Comparison of ENCODE assay signal across 10 mouse cellular contexts in genomic region chr19:7276053-7276659, GRCm38 (mm10). TPM values are rescaled to one million over a fixed set of nuclear protein-coding genes. Genes with fewer than 3 reads are reported as not detected.
A peak's percentile ranks its signal among the peaks of the same experiment; 100 is the strongest.
DNase-seq lines count a peak whose midpoint lies in the region; ATAC-seq lines count a peak whose summit lies in the region.
"Had no signal": no experiment of that assay in that cellular context is flagged by ENCODE, and none has a peak within 500 bp of the region (broad histone marks: within the 10 kb centered on the region; RNA-seq: fewer than 3 reads in every experiment).

No protein-coding gene starts in this region.

- WGBS in heart, embryonic 10.5 days: 59% methylated on average over 7 of the region's 7 CpGs
- WGBS in forebrain, embryonic 14.5 days: 32% methylated on average over 7 of the region's 7 CpGs
- 28% methylated on average over 7 of the region's 7 CpGs for WGBS in midbrain, embryonic 13.5 days

- no peaks in the 10 kb centered on the region for H3K9me3 ChIP-seq in heart, embryonic 10.5 days
- H3K9me3 ChIP-seq in forebrain, embryonic 14.5 days (replicated peaks; ENCODE audit: control insufficient read depth, low read length): no peaks in the 10 kb centered on the region
- H3K9me3 ChIP-seq in midbrain, embryonic 13.5 days: no peaks in the 10 kb centered on the region

- peaks cover 45% of the 10 kb centered on the region for H3K4me1 ChIP-seq in heart, embryonic 10.5 days
- H3K4me1 ChIP-seq in forebrain, embryonic 14.5 days (ENCODE audit: control insufficient read depth, insufficient read depth, low read length): peaks cover 31% of the 10 kb centered on the region
- H3K4me1 ChIP-seq in midbrain, embryonic 13.5 days (replicated peaks): peaks cover 71% of the 10 kb centered on the region

- no peaks in the 10 kb centered on the region for H3K27me3 ChIP-seq in heart, embryonic 10.5 days (ENCODE audit: insufficient read depth, poor library complexity, severe bottlenecking)
- H3K27me3 ChIP-seq in forebrain, embryonic 14.5 days (replicated peaks; ENCODE audit: control insufficient read depth, insufficient read depth, low read length): no peaks in the 10 kb centered on the region
- H3K27me3 ChIP-seq in midbrain, embryonic 13.5 days: no peaks in the 10 kb centered on the region
- H3K27me3 ChIP-seq: CH12.LX had no signal

- no peak overlapping the region for H3K4me3 ChIP-seq in heart, embryonic 10.5 days
- H3K4me3 ChIP-seq in forebrain, embryonic 14.5 days (ENCODE audit: low read depth, low read length): no peak overlapping the region
- H3K4me3 ChIP-seq in midbrain, embryonic 13.5 days (replicated peaks): no peak overlapping the region

- H3K27ac ChIP-seq in heart, embryonic 10.5 days: peak overlapping the region; percentile 62
- H3K27ac ChIP-seq in forebrain, embryonic 14.5 days (ENCODE audit: low read depth, low read length): peak overlapping the region; percentile 89
- peak overlapping the region; percentile 86 for H3K27ac ChIP-seq in midbrain, embryonic 13.5 days

- no peak for DNase-seq in heart, embryonic 10.5 days (ENCODE audit: low spot score)
- no peak for DNase-seq in heart, postnatal 14 days
- DNase-seq in MN1 (ENCODE audit: low spot score): peak; percentile 33
- peak; percentile 67 for DNase-seq in forebrain, embryonic 14.5 days (ENCODE audit: low spot score)
- no peak for DNase-seq in right cerebral cortex, postnatal 14 days
- DNase-seq in layer of hippocampus, postnatal 25 days (ENCODE audit: extremely low spot score in 1 of 2, low spot score in 1 of 2): no peak
- no peak for DNase-seq in natural killer cell, adult 2 months (ENCODE audit: low spot score in 2 of 2)
- DNase-seq: gastrocnemius, postnatal 36 days had no signal

- H3K36me3 ChIP-seq in heart, embryonic 10.5 days: peaks cover 95% of the 10 kb centered on the region
- H3K36me3 ChIP-seq in forebrain, embryonic 14.5 days (ENCODE audit: control insufficient read depth, insufficient read depth, low read length): peaks cover 100% of the 10 kb centered on the region
- H3K36me3 ChIP-seq in midbrain, embryonic 13.5 days: peaks cover 94% of the 10 kb centered on the region

- peak overlapping the region; percentile 41 for H3K9ac ChIP-seq in forebrain, embryonic 14.5 days (ENCODE audit: low read length)
- peak overlapping the region; percentile 57 for H3K9ac ChIP-seq in midbrain, embryonic 13.5 days (replicated peaks)

- intact Hi-C loops in heart, postnatal 14 days (cut with DNase I): no loop called here

- ATAC-seq in forebrain, embryonic 14.5 days: peak; percentile 30
- ATAC-seq in midbrain, embryonic 13.5 days: peak; percentile 59

- peak overlapping the region; percentile 1; the same call in 1 of the 2 replicates for H3K4me2 ChIP-seq in forebrain, embryonic 14.5 days (ENCODE audit: low read length)
- peak overlapping the region; percentile 3 for H3K4me2 ChIP-seq in midbrain, embryonic 13.5 days (replicated peaks)

RNA-seq across cellular contexts. Expression of gene Rcor2, which starts 9.0 kb away (rescaled TPM):
- polyA plus RNA-seq in heart, embryonic 10.5 days (2016; fragmentation: Nextera tagmentation; extraction: Ambion mirVana): 18.5 and 27.1 TPM in 2 replicates
- total RNA-seq in heart, postnatal 14 days (2021): 10 to 100 TPM; 10.7 to 12.7 TPM
- polyA plus RNA-seq in forebrain, embryonic 14.5 days (2014; fragmentation: Nextera tagmentation; extraction: Ambion mirVana): 36.2 and 36.6 TPM in 2 replicates
- polyA plus RNA-seq in midbrain, embryonic 13.5 days (2015; fragmentation: Nextera tagmentation; extraction: Ambion mirVana): 41.1 and 52.8 TPM in 2 replicates
- 10 to 100 TPM; 17.4 to 20.0 TPM for total RNA-seq in layer of hippocampus, postnatal 25 days (2021)

RNA-seq across cellular contexts. Expression of gene Naa40, which starts 35.2 kb away (rescaled TPM):
- 67.6 and 72.8 TPM in 2 replicates for polyA plus RNA-seq in heart, embryonic 10.5 days (2016; fragmentation: Nextera tagmentation; extraction: Ambion mirVana)
- 10 to 100 TPM; 19.9 to 20.3 TPM for total RNA-seq in heart, postnatal 14 days (2021)
- 62.7 and 69.6 TPM in 2 replicates for polyA plus RNA-seq in forebrain, embryonic 14.5 days (2014; fragmentation: Nextera tagmentation; extraction: Ambion mirVana)
- 73.7 and 74.6 TPM in 2 replicates for polyA plus RNA-seq in midbrain, embryonic 13.5 days (2015; fragmentation: Nextera tagmentation; extraction: Ambion mirVana)
- 10 to 100 TPM; 24.6 to 34.6 TPM for total RNA-seq in layer of hippocampus, postnatal 25 days (2021)

RNA-seq across cellular contexts. Expression of gene Cox8a, which starts 58.7 kb away (rescaled TPM):
- 1,294 and 1,907 TPM in 2 replicates for polyA plus RNA-seq in heart, embryonic 10.5 days (2016; fragmentation: Nextera tagmentation; extraction: Ambion mirVana)
- 100 to 1,000 TPM; 545 to 557 TPM for total RNA-seq in heart, postnatal 14 days (2021)
- polyA plus RNA-seq in forebrain, embryonic 14.5 days (2014; fragmentation: Nextera tagmentation; extraction: Ambion mirVana): 772 and 935 TPM in 2 replicates
- polyA plus RNA-seq in midbrain, embryonic 13.5 days (2015; fragmentation: Nextera tagmentation; extraction: Ambion mirVana): 750 and 771 TPM in 2 replicates
- total RNA-seq in layer of hippocampus, postnatal 25 days (2021): 1,000 to 10,000 TPM; 1,060 to 1,153 TPM

Comparison
In these comparisons a context has a peak if more than half of its experiments do, and no peak if none do; other contexts are left out.
1. DNase-seq: peak in MN1 (single experiment) and forebrain, embryonic 14.5 days (single experiment); none in heart, embryonic 10.5 days (single experiment), heart, postnatal 14 days (0 of 2), right cerebral cortex, postnatal 14 days (single experiment), layer of hippocampus, postnatal 25 days (0 of 2) and natural killer cell, adult 2 months (0 of 2).
2. Peak in every context shown above with its lines, with median percentiles within 50 percentile points of each other: H3K27ac ChIP-seq.